Mouse (Mus musculus) inflammation-experienced regulatory T-cells, adult 16 weeks (primary cell): Measurements from ENCODE around the gene Muc2. TPM values are rescaled to one million over a fixed set of nuclear protein-coding genes. Genes with fewer than 3 reads are reported as not detected.

Experiments
- polyA plus RNA-seq: library from polyadenylated mRNA; unstranded; fragments of 100-300 nt; shearing (Covaris generic); gene quantifications from one replicate; pipeline ENCODE4 v1.2.1, GENCODE M21; 2017

Gene Muc2
- not detected for polyA plus RNA-seq

GRCm38 (mm10) chr7:141690040-141690439 lies at the start of gene Muc2:
Gene Muc2, plus strand, starts transcription at chr7:141690340.

GRCm38 (mm10) chr7:141788677-141789452 lies 98.7 kb downstream of the Muc2 start, which contains the start of gene Muc5ac:
Gene Muc5ac, plus strand, starts transcription at chr7:141788972.

Other genes with a start within 250 kb of the Muc2 start
- 14.5 TPM for gene Pidd1, start 246.3 kb upstream of the Muc2 start, polyA plus RNA-seq
- 1,588 TPM for gene Rplp2, start 243.0 kb upstream of the Muc2 start, polyA plus RNA-seq
- gene Pnpla2, start 235.1 kb upstream of the Muc2 start, polyA plus RNA-seq: 99.5 TPM
- not detected for gene Cracr2b, start 229.2 kb upstream of the Muc2 start, polyA plus RNA-seq
- gene Cd151, start 222.9 kb upstream of the Muc2 start, polyA plus RNA-seq: 8.9 TPM
- 31.5 TPM for gene Polr2l, start 215.2 kb upstream of the Muc2 start, polyA plus RNA-seq
- 3.8 TPM for gene Tspan4, start 215.1 kb upstream of the Muc2 start, polyA plus RNA-seq
- 24.9 TPM for gene Chid1, start 150.5 kb upstream of the Muc2 start, polyA plus RNA-seq
- gene Ap2a2, start 128.2 kb upstream of the Muc2 start, polyA plus RNA-seq: 25.5 TPM
- 0.18 TPM for gene Muc6, start 35.0 kb upstream of the Muc2 start, polyA plus RNA-seq
- gene Muc5ac, start 98.6 kb downstream of the Muc2 start, polyA plus RNA-seq: not detected
- 0.02 TPM for gene Muc5b, start 148.7 kb downstream of the Muc2 start, polyA plus RNA-seq
- gene Tollip, start 228.2 kb downstream of the Muc2 start, polyA plus RNA-seq: 56.7 TPM